Mouse (Mus musculus) heart, postnatal 4 days (tissue): Measurements from ENCODE around the gene Slc22a20. TPM values are rescaled to one million over a fixed set of nuclear protein-coding genes. Genes with fewer than 3 reads are reported as not detected.

ENCODE experiments used
- DNase-seq: peaks from one replicate; pipeline ENCODE4 v3.0.0; 2021
- total RNA-seq, 2 experiments: library from RNA; stranded (reverse); gene quantifications; 2 replicates each; pipeline ENCODE4 v1.2.3; 2021

Slc22a20 gene
- total RNA-seq, 2 experiments from 2014 or later: not detected

- no peak for DNase-seq
Measured at GRCm38 (mm10) chr19:5989585-5989984, 3.6 kb upstream of the Slc22a20 start.

GRCm38 (mm10) chr19:5988815-5989452 lies 3.0 kb upstream of the Slc22a20 start:
- peak; percentile 76 for DNase-seq

GRCm38 (mm10) chr19:5988027-5988814 lies 2.3 kb upstream of the Slc22a20 start:
- no peak for DNase-seq

GRCm38 (mm10) chr19:5980477-5980876 lies 5.5 kb downstream of the Slc22a20 start:
- DNase-seq: no peak

- no peak for DNase-seq
Measured at GRCm38 (mm10) chr19:5977717-5978116, 8.2 kb downstream of the Slc22a20 start.

- DNase-seq: no peak
Measured at GRCm38 (mm10) chr19:5975676-5976075, 10.3 kb downstream of the Slc22a20 start.

- DNase-seq: no peak
Measured at GRCm38 (mm10) chr19:5975112-5975511, 10.8 kb downstream of the Slc22a20 start.

- no peak for DNase-seq
Measured at GRCm38 (mm10) chr19:5967664-5968063, 18.3 kb downstream of the Slc22a20 start.

- DNase-seq: no peak
Measured at GRCm38 (mm10) chr19:5966786-5967185, 19.2 kb downstream of the Slc22a20 start.

GRCm38 (mm10) chr19:5965910-5966309 lies 20.0 kb downstream of the Slc22a20 start:
- no peak for DNase-seq

GRCm38 (mm10) chr19:5965280-5965679 lies 20.7 kb downstream of the Slc22a20 start:
- DNase-seq: peak; percentile 84

GRCm38 (mm10) chr19:5964804-5965203 lies 21.1 kb downstream of the Slc22a20 start:
- no peak for DNase-seq

- peak; percentile 92 for DNase-seq
Measured at GRCm38 (mm10) chr19:5963883-5964562, 21.9 kb downstream of the Slc22a20 start, which contains the start of gene Pola2. Gene Pola2 (minus strand): TSS chr19:5964202.

GRCm38 (mm10) chr19:5962651-5963050 lies 23.3 kb downstream of the Slc22a20 start:
- no peak for DNase-seq

GRCm38 (mm10) chr19:5957371-5957770 lies 28.6 kb downstream of the Slc22a20 start:
- DNase-seq: no peak

- DNase-seq: peak; percentile 92
Measured at GRCm38 (mm10) chr19:5956685-5957084, 29.3 kb downstream of the Slc22a20 start.

GRCm38 (mm10) chr19:5955704-5956670 lies 30.0 kb downstream of the Slc22a20 start:
- peak; percentile 57 for DNase-seq

- DNase-seq: no peak
Measured at GRCm38 (mm10) chr19:5954936-5955335, 31.0 kb downstream of the Slc22a20 start.

- no peak for DNase-seq
Measured at GRCm38 (mm10) chr19:5954031-5954710, 31.8 kb downstream of the Slc22a20 start.

GRCm38 (mm10) chr19:5953201-5953770 lies 32.7 kb downstream of the Slc22a20 start:
- DNase-seq: no peak

- peak; percentile 70 for DNase-seq
Measured at GRCm38 (mm10) chr19:5952071-5952691, 33.8 kb downstream of the Slc22a20 start.
